Mouse (Mus musculus) myocyte (in vitro differentiated cells): ENCODE data around the gene Tenm1. TPM values are rescaled to one million over a fixed set of nuclear protein-coding genes. Genes with fewer than 3 reads are reported as not detected.

ENCODE experiments used
- H3K27me3 ChIP-seq: one replicate; pipeline ENCODE4 v1.6.1; 2011; ENCODE audit not compliant: control insufficient read depth, insufficient read depth, insufficient read length
- H3K36me3 ChIP-seq: one replicate; pipeline ENCODE4 v1.6.1; 2011; ENCODE audit not compliant: control insufficient read depth, insufficient read depth
- H3K4me2 ChIP-seq: one replicate; pipeline ENCODE4 v1.6.1; 2011; ENCODE audit warnings: low read depth, control low read depth
- H3K4me3 ChIP-seq: one replicate; pipeline ENCODE4 v1.5.1; 2011; ENCODE audit warnings: mild to moderate bottlenecking, control low read depth, moderate library complexity
- H3K79me2 ChIP-seq: one replicate; pipeline ENCODE4 v1.6.1; 2011; ENCODE audit not compliant: control insufficient read depth, insufficient read depth
- H3ac ChIP-seq: one replicate; pipeline ENCODE4 v1.6.1; 2011; ENCODE audit not compliant: control insufficient read depth, insufficient read length
- CEBPB ChIP-seq: IDR thresholded peaks from 2 replicates; pipeline ENCODE4 v1.6.1; 2011; ENCODE audit warnings: mild to moderate bottlenecking, moderate library complexity; ENCODE audit not compliant: poor library complexity, insufficient read depth, severe bottlenecking
- E2F4 ChIP-seq: IDR thresholded peaks from one replicate; pipeline ENCODE4 v1.6.1; 2011; ENCODE audit warnings: mild to moderate bottlenecking, control low read depth, moderate library complexity; ENCODE audit not compliant: insufficient read depth
- MAX ChIP-seq: IDR thresholded peaks from one replicate; pipeline ENCODE4 v1.6.1; 2011; ENCODE audit warnings: low read depth, mild to moderate bottlenecking, control low read depth
- MYOD1 ChIP-seq, 3 experiments: IDR thresholded peaks; one replicate each; pipeline ENCODE4 v1.6.1; 2011; ENCODE audit warnings: control low read depth in 2 of 3, low read depth in 2 of 3, mild to moderate bottlenecking in 2 of 3, moderate library complexity in 1 of 3; ENCODE audit not compliant: insufficient read length in 2 of 3, control insufficient read depth in 1 of 3
- MYOG ChIP-seq, 3 experiments: IDR thresholded peaks; one replicate each; pipeline ENCODE4 v1.6.1; 2011; ENCODE audit warnings: control low read depth in 2 of 3, low read depth in 2 of 3, mild to moderate bottlenecking in 2 of 3; ENCODE audit not compliant: insufficient read length in 2 of 3, control insufficient read depth in 1 of 3, insufficient read depth in 1 of 3
- POLR2A ChIP-seq: IDR thresholded peaks from one replicate; pipeline ENCODE4 v1.6.1; 2011; ENCODE audit warnings: low read depth, mild to moderate bottlenecking, control low read depth, moderate library complexity; ENCODE audit not compliant: insufficient read length
- POLR2AphosphoS2 ChIP-seq: IDR thresholded peaks from one replicate; pipeline ENCODE4 v1.6.1; 2011; ENCODE audit warnings: low read depth, control low read depth; ENCODE audit not compliant: insufficient read length
- REST ChIP-seq: IDR thresholded peaks from one replicate; pipeline ENCODE4 v1.6.1; 2011; ENCODE audit warnings: mild to moderate bottlenecking, control low read depth, moderate library complexity; ENCODE audit not compliant: insufficient read depth, insufficient read length
- SRF ChIP-seq: IDR thresholded peaks from one replicate; pipeline ENCODE4 v1.6.1; 2011; ENCODE audit warnings: low read depth; ENCODE audit not compliant: control insufficient read depth, insufficient read length
- TCF12 ChIP-seq: IDR thresholded peaks from one replicate; pipeline ENCODE4 v1.6.1; 2011; ENCODE audit warnings: mild to moderate bottlenecking, control low read depth; ENCODE audit not compliant: poor library complexity, insufficient read depth, severe bottlenecking
- TCF3 ChIP-seq: IDR thresholded peaks from one replicate; pipeline ENCODE4 v1.6.1; 2011; ENCODE audit warnings: low read depth, control low read depth; ENCODE audit not compliant: insufficient read length
- USF1 ChIP-seq: IDR thresholded peaks from one replicate; pipeline ENCODE4 v1.6.1; 2011; ENCODE audit warnings: low read depth, mild to moderate bottlenecking, control low read depth, moderate library complexity
- polyA plus RNA-seq: library from polyadenylated mRNA; unstranded; fragments of >200 nt; fragmentation: generic; extraction: Trizol; gene quantifications from one replicate; pipeline ENCODE4 v1.2.1, GENCODE M21; 2012; ENCODE audit warnings: missing spikeins

Gene Tenm1
- polyA plus RNA-seq, 1 experiment, result not detected

- no peak overlapping the region for H3K4me2 ChIP-seq
- H3K27me3 ChIP-seq, result no peaks in the 10 kb centered on the region
- H3ac ChIP-seq, result no peak overlapping the region
Measured at GRCm38 (mm10) chrX:42973562-42973961, 455.4 kb downstream of the Tenm1 start.

GRCm38 (mm10) chrX:42967611-42968010 lies 461.3 kb downstream of the Tenm1 start:
- Histone ChIP-seq H3K27me3 (no peaks in the 10 kb centered on the region), H3K36me3 (no peaks in the 10 kb centered on the region), H3K4me3 (no peak overlapping the region), H3K4me2 (no peak overlapping the region), H3ac (no peak overlapping the region), H3K79me2 (no peaks in the 10 kb centered on the region)
- TF ChIP-seq MYOG (IDR thresholded peaks at IDR 0.05; ENCODE audit: control insufficient read depth in 1 of 3, insufficient read depth in 1 of 3, insufficient read length in 2 of 3, low read depth in 2 of 3), result no peak
- TF ChIP-seq E2F4, result no peak
- TF ChIP-seq SRF, result no peak
- no peak for TF ChIP-seq POLR2A
- no peak for TF ChIP-seq MAX
- TF ChIP-seq POLR2AphosphoS2, result no peak
- TF ChIP-seq TCF12, result no peak
- no peak for TF ChIP-seq MYOD1 (IDR thresholded peaks at IDR 0.05; ENCODE audit: control insufficient read depth in 1 of 3, insufficient read length in 2 of 3, low read depth in 2 of 3)
- TF ChIP-seq TCF3, result no peak

More at GRCm38 (mm10) chrX:42973562-42973961, 455.4 kb downstream of the Tenm1 start:
- Histone ChIP-seq H3K36me3 (no peaks in the 10 kb centered on the region), H3K79me2 (no peaks in the 10 kb centered on the region), H3K4me3 (no peak overlapping the region)
- TF ChIP-seq CEBPB (no peak), REST (no peak), TCF12 (no peak), MYOG (IDR thresholded peaks at IDR 0.05; ENCODE audit: control insufficient read depth in 1 of 3, insufficient read depth in 1 of 3, insufficient read length in 2 of 3, low read depth in 2 of 3) (no peak), MYOD1 (IDR thresholded peaks at IDR 0.05; ENCODE audit: control insufficient read depth in 1 of 3, insufficient read length in 2 of 3, low read depth in 2 of 3) (no peak), USF1 (no peak), MAX (no peak), SRF (no peak), POLR2A (no peak), E2F4 (no peak), TCF3 (no peak), POLR2AphosphoS2 (no peak)

DNA sequence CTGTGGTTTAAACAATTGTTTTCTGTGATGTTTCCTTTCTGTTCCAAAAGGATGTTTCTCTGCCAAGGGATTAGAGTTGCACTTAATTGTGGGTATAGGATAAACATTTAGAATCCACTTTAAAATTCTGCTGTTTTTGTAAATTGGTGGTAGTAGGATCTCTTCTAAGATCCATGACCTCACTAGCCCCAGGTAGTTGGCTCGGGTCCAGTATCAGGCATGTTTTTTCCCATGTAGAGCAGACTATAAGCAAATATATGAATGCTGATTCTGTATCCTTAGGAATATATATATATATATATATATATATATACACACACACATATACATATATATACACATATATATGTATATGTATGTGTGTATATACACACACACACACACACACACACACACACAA lies 567.2 kb downstream of the Tenm1 start:
- H3K4me2 ChIP-seq, result no peak overlapping the region
- H3K4me3 ChIP-seq, result no peak overlapping the region
- TF ChIP-seq TCF12, result no peak
- no peak for TF ChIP-seq MAX
- TF ChIP-seq POLR2A, result no peak
- TF ChIP-seq E2F4, result no peak
- no peak for TF ChIP-seq CEBPB
- no peak for TF ChIP-seq SRF
- no peak for TF ChIP-seq USF1
- no peak for TF ChIP-seq REST
- no peak for TF ChIP-seq MYOG (IDR thresholded peaks at IDR 0.05; ENCODE audit: control insufficient read depth in 1 of 3, insufficient read depth in 1 of 3, insufficient read length in 2 of 3, low read depth in 2 of 3)
- no peaks in the 10 kb centered on the region for H3K27me3 ChIP-seq
- no peak overlapping the region for H3ac ChIP-seq
- H3K36me3 ChIP-seq, result no peaks in the 10 kb centered on the region
- H3K79me2 ChIP-seq, result no peaks in the 10 kb centered on the region

- H3K79me2 ChIP-seq, result no peaks in the 10 kb centered on the region
- H3K4me3 ChIP-seq, result no peak overlapping the region
- H3K36me3 ChIP-seq, result no peaks in the 10 kb centered on the region
- H3K4me2 ChIP-seq, result no peak overlapping the region
- no peak for TF ChIP-seq SRF
- TF ChIP-seq MYOD1 (IDR thresholded peaks at IDR 0.05; ENCODE audit: control insufficient read depth in 1 of 3, insufficient read length in 2 of 3, low read depth in 2 of 3), result no peak
- TF ChIP-seq E2F4, result no peak
- no peak for TF ChIP-seq POLR2A
- TF ChIP-seq TCF3, result no peak
- no peak for TF ChIP-seq MYOG (IDR thresholded peaks at IDR 0.05; ENCODE audit: control insufficient read depth in 1 of 3, insufficient read depth in 1 of 3, insufficient read length in 2 of 3, low read depth in 2 of 3)
- TF ChIP-seq MAX, result no peak
- TF ChIP-seq USF1, result no peak
- no peak for TF ChIP-seq CEBPB
- TF ChIP-seq TCF12, result no peak
- no peak for TF ChIP-seq POLR2AphosphoS2
- TF ChIP-seq REST, result no peak
- H3ac ChIP-seq, result no peak overlapping the region
- H3K27me3 ChIP-seq, result no peaks in the 10 kb centered on the region
Measured at GRCm38 (mm10) chrX:42781566-42781965, 647.4 kb downstream of the Tenm1 start.

GRCm38 (mm10) chrX:42718078-42718785 lies 710.7 kb downstream of the Tenm1 start:
- no peak for TF ChIP-seq USF1
- no peak for TF ChIP-seq TCF3
- TF ChIP-seq POLR2A, result no peak
- TF ChIP-seq MYOD1 (IDR thresholded peaks at IDR 0.05; ENCODE audit: control insufficient read depth in 1 of 3, insufficient read length in 2 of 3, low read depth in 2 of 3), result no peak
- no peak for TF ChIP-seq MAX
- no peak for TF ChIP-seq POLR2AphosphoS2
- no peak for TF ChIP-seq MYOG (IDR thresholded peaks at IDR 0.05; ENCODE audit: control insufficient read depth in 1 of 3, insufficient read depth in 1 of 3, insufficient read length in 2 of 3, low read depth in 2 of 3)
- no peak for TF ChIP-seq E2F4
- TF ChIP-seq CEBPB, result no peak
- no peak for TF ChIP-seq TCF12
- no peak for TF ChIP-seq REST
- no peaks in the 10 kb centered on the region for H3K27me3 ChIP-seq
- H3ac ChIP-seq, result no peak overlapping the region
- no peaks in the 10 kb centered on the region for H3K79me2 ChIP-seq
- H3K36me3 ChIP-seq, result no peaks in the 10 kb centered on the region
- no peak overlapping the region for H3K4me3 ChIP-seq
- H3K4me2 ChIP-seq, result no peak overlapping the region
